Mouse (Mus musculus): ENCODE results near the gene Kdm2a. TPM values are rescaled to one million over a fixed set of nuclear protein-coding genes. Genes with fewer than 3 reads are reported as not detected.
A peak's percentile ranks its signal among the peaks of the same experiment; 100 is the strongest.

Gene Kdm2a
- polyA plus RNA-seq, 1 experiment from 2014 or later: 31.4 TPM

- peaks cover 24% of the 10 kb centered on the region for H3K36me3 ChIP-seq (ENCODE audit: control insufficient read depth, insufficient read depth, low read length)
- peaks cover 14% of the 10 kb centered on the region for H3K4me1 ChIP-seq (ENCODE audit: control insufficient read depth, insufficient read depth, low read length)
- H3K9ac ChIP-seq (ENCODE audit: low read depth, low read length): peak overlapping the region; percentile 67
- H3K9me3 ChIP-seq (ENCODE audit: control insufficient read depth, low read length): peaks cover 4% of the 10 kb centered on the region; the same call in 1 of the 2 replicates
- ATAC-seq: no peak
- peak overlapping the region; percentile 60 for H3K4me3 ChIP-seq (ENCODE audit: low read length)
- H3K27me3 ChIP-seq (replicated peaks; ENCODE audit: control insufficient read depth, insufficient read depth, low read length): peaks cover 3% of the 10 kb centered on the region; the same call in 1 of the 2 replicates
- H3K27ac ChIP-seq (ENCODE audit: low read length): peak overlapping the region; percentile 23; the same call in 1 of the 2 replicates
- WGBS: 45% methylated on average over 7 of the region's 7 CpGs
- peak overlapping the region; percentile 86 for H3K4me2 ChIP-seq (ENCODE audit: low read depth, low read length)
Measured at GRCm38 (mm10) chr19:4283653-4284052, 114.4 kb downstream of the Kdm2a start.

GRCm38 (mm10) chr19:4282898-4283553 lies 115.1 kb downstream of the Kdm2a start, which contains the start of gene Ankrd13d:
Gene Ankrd13d, minus strand, starts transcription at chr19:4283137.
- peak within 1 kb of the TSS; percentile 86 for H3K4me2 ChIP-seq (ENCODE audit: low read depth, low read length)
- H3K27ac ChIP-seq (ENCODE audit: low read length): peak within 1 kb of the TSS; percentile 23; the same call in 1 of the 2 replicates
- H3K4me3 ChIP-seq (ENCODE audit: low read length): peak within 1 kb of the TSS; percentile 60
- under 1% methylated on average over 48 of the region's 50 CpGs for WGBS
- peak within 1 kb of the TSS; percentile 67 for H3K9ac ChIP-seq (ENCODE audit: low read depth, low read length)
- H3K36me3 ChIP-seq (ENCODE audit: control insufficient read depth, insufficient read depth, low read length): peaks cover 24% of the 10 kb centered on the region
- peaks cover 3% of the 10 kb centered on the region; the same call in 1 of the 2 replicates for H3K27me3 ChIP-seq (replicated peaks; ENCODE audit: control insufficient read depth, insufficient read depth, low read length)
- peaks cover 14% of the 10 kb centered on the region for H3K4me1 ChIP-seq (ENCODE audit: control insufficient read depth, insufficient read depth, low read length)
- peaks cover 4% of the 10 kb centered on the region; the same call in 1 of the 2 replicates for H3K9me3 ChIP-seq (ENCODE audit: control insufficient read depth, low read length)
- peak; percentile 96 for ATAC-seq

GRCm38 (mm10) chr19:4280425-4280824 lies 117.7 kb downstream of the Kdm2a start:
- Histone ChIP-seq H3K27me3 (replicated peaks; ENCODE audit: control insufficient read depth, insufficient read depth, low read length) (peaks cover 3% of the 10 kb centered on the region; the same call in 1 of the 2 replicates), H3K4me3 (ENCODE audit: low read length) (no peak overlapping the region), H3K4me2 (ENCODE audit: low read depth, low read length) (no peak overlapping the region), H3K27ac (ENCODE audit: low read length) (no peak overlapping the region), H3K4me1 (ENCODE audit: control insufficient read depth, insufficient read depth, low read length) (peaks cover 14% of the 10 kb centered on the region), H3K9ac (ENCODE audit: low read depth, low read length) (no peak overlapping the region), H3K9me3 (ENCODE audit: control insufficient read depth, low read length) (peaks cover 9% of the 10 kb centered on the region; the same call in 1 of the 2 replicates), H3K36me3 (ENCODE audit: control insufficient read depth, insufficient read depth, low read length) (0 out of 2 replicates have a peak, but pooled peaks cover 2% of the 10 kb centered on the region)
- ATAC-seq: no peak
- WGBS: 90% methylated on average over 9 of the region's 9 CpGs

GRCm38 (mm10) chr19:4279487-4279886 lies 118.6 kb downstream of the Kdm2a start:
- no peak overlapping the region for H3K27ac ChIP-seq (ENCODE audit: low read length)
- no peak overlapping the region for H3K4me3 ChIP-seq (ENCODE audit: low read length)
- H3K36me3 ChIP-seq (ENCODE audit: control insufficient read depth, insufficient read depth, low read length): no peaks in the 10 kb centered on the region
- H3K9me3 ChIP-seq (ENCODE audit: control insufficient read depth, low read length): peaks cover 9% of the 10 kb centered on the region; the same call in 1 of the 2 replicates
- 97% methylated on average over 1 of the region's 1 CpGs for WGBS
- H3K9ac ChIP-seq (ENCODE audit: low read depth, low read length): no peak overlapping the region
- peaks cover 14% of the 10 kb centered on the region for H3K4me1 ChIP-seq (ENCODE audit: control insufficient read depth, insufficient read depth, low read length)
- H3K4me2 ChIP-seq (ENCODE audit: low read depth, low read length): no peak overlapping the region
- ATAC-seq: no peak
- peaks cover 3% of the 10 kb centered on the region; the same call in 1 of the 2 replicates for H3K27me3 ChIP-seq (replicated peaks; ENCODE audit: control insufficient read depth, insufficient read depth, low read length)

GRCm38 (mm10) chr19:4270972-4271371 lies 127.1 kb downstream of the Kdm2a start:
- no peaks in the 10 kb centered on the region for H3K36me3 ChIP-seq (ENCODE audit: control insufficient read depth, insufficient read depth, low read length)
- H3K9me3 ChIP-seq (ENCODE audit: control insufficient read depth, low read length): 0 out of 2 replicates have a peak, but pooled peaks cover 4% of the 10 kb centered on the region
- no peaks in the 10 kb centered on the region for H3K27me3 ChIP-seq (replicated peaks; ENCODE audit: control insufficient read depth, insufficient read depth, low read length)
- no peak overlapping the region for H3K9ac ChIP-seq (ENCODE audit: low read depth, low read length)
- no peak overlapping the region for H3K4me2 ChIP-seq (ENCODE audit: low read depth, low read length)
- peaks cover 12% of the 10 kb centered on the region for H3K4me1 ChIP-seq (ENCODE audit: control insufficient read depth, insufficient read depth, low read length)
- H3K4me3 ChIP-seq (ENCODE audit: low read length): no peak overlapping the region
- no peak overlapping the region for H3K27ac ChIP-seq (ENCODE audit: low read length)
- no peak for ATAC-seq
- 94% methylated on average over 11 of the region's 11 CpGs for WGBS

GRCm38 (mm10) chr19:4270187-4270586 lies 127.9 kb downstream of the Kdm2a start:
- Histone ChIP-seq H3K27ac (ENCODE audit: low read length) (no peak overlapping the region), H3K27me3 (replicated peaks; ENCODE audit: control insufficient read depth, insufficient read depth, low read length) (no peaks in the 10 kb centered on the region), H3K36me3 (ENCODE audit: control insufficient read depth, insufficient read depth, low read length) (no peaks in the 10 kb centered on the region), H3K4me1 (ENCODE audit: control insufficient read depth, insufficient read depth, low read length) (peaks cover 12% of the 10 kb centered on the region), H3K9ac (ENCODE audit: low read depth, low read length) (no peak overlapping the region), H3K4me3 (ENCODE audit: low read length) (no peak overlapping the region), H3K4me2 (ENCODE audit: low read depth, low read length) (no peak overlapping the region), H3K9me3 (ENCODE audit: control insufficient read depth, low read length) (no peaks in the 10 kb centered on the region)
- 70% methylated on average over 6 of the region's 6 CpGs for WGBS
- no peak for ATAC-seq

GRCm38 (mm10) chr19:4268566-4269361 lies 129.3 kb downstream of the Kdm2a start, which contains the start of gene Ssh3:
Gene Ssh3, minus strand, starts transcription at chr19:4269180.
- Histone ChIP-seq H3K27ac (ENCODE audit: low read length) (peak within 1 kb of the TSS; percentile 39), H3K27me3 (replicated peaks; ENCODE audit: control insufficient read depth, insufficient read depth, low read length) (no peaks in the 10 kb centered on the region), H3K9ac (ENCODE audit: low read depth, low read length) (peak within 1 kb of the TSS; percentile 76), H3K9me3 (ENCODE audit: control insufficient read depth, low read length) (no peaks in the 10 kb centered on the region), H3K36me3 (ENCODE audit: control insufficient read depth, insufficient read depth, low read length) (no peaks in the 10 kb centered on the region), H3K4me2 (ENCODE audit: low read depth, low read length) (peak within 1 kb of the TSS; percentile 66), H3K4me1 (ENCODE audit: control insufficient read depth, insufficient read depth, low read length) (peaks cover 12% of the 10 kb centered on the region), H3K4me3 (ENCODE audit: low read length) (peak within 1 kb of the TSS; percentile 60)
- WGBS: 5% methylated on average over 46 of the region's 46 CpGs
- peak; percentile 99 for ATAC-seq

GRCm38 (mm10) chr19:4265956-4266355 lies 132.1 kb downstream of the Kdm2a start:
- no peak overlapping the region for H3K27ac ChIP-seq (ENCODE audit: low read length)
- ATAC-seq: no peak
- no peak overlapping the region for H3K4me3 ChIP-seq (ENCODE audit: low read length)
- no peak overlapping the region for H3K4me2 ChIP-seq (ENCODE audit: low read depth, low read length)
- 65% methylated on average over 4 of the region's 4 CpGs for WGBS
- no peaks in the 10 kb centered on the region for H3K9me3 ChIP-seq (ENCODE audit: control insufficient read depth, low read length)
- no peaks in the 10 kb centered on the region for H3K36me3 ChIP-seq (ENCODE audit: control insufficient read depth, insufficient read depth, low read length)
- H3K9ac ChIP-seq (ENCODE audit: low read depth, low read length): no peak overlapping the region
- no peaks in the 10 kb centered on the region for H3K27me3 ChIP-seq (replicated peaks; ENCODE audit: control insufficient read depth, insufficient read depth, low read length)
- H3K4me1 ChIP-seq (ENCODE audit: control insufficient read depth, insufficient read depth, low read length): peaks cover 16% of the 10 kb centered on the region

Measured in intestine, embryonic 16.5 days (tissue).